Mouse (Mus musculus) gonadal fat pad, adult 2 months (tissue): ENCODE measurements at regions not wholly inside any gene's neighbourhood (a gene's known extent, or its start where the extent isn't known, plus 50 kb on each side); places are given as distances from the start of the nearest gene placed in this dataset.

Source experiments
- DNase-seq: peaks from one replicate; pipeline ENCODE4 v3.0.0-alpha.2; 2012; ENCODE audit warnings: low read depth

- DNase-seq, result no peak
Measured at GRCm38 (mm10) chr1:185699758-185700157, 245.1 kb downstream of the Slc30a10 start.

- no peak for DNase-seq
Measured at GRCm38 (mm10) chr1:185726324-185726723, 271.7 kb downstream of the Slc30a10 start.

DNA sequence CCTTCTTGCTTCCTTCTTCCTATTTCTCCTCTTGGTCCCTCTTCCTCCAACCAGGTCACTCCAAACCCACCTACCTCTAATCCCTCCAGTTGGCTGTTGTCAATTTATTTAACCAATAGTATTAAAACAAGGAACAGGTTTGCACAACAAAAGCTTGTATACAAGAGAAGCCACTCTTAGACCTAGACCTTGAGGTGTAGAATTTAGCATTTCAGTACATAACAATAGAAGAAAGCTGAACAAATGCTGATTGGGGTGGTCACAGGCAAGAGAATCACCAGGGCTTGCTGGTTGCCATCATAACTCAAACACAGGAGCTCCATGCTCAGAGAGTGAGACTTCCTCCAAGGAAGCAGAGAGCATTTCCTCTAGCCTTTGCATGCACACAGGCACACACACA lies 272.2 kb downstream of the Slc30a10 start:
- DNase-seq, result no peak

DNA sequence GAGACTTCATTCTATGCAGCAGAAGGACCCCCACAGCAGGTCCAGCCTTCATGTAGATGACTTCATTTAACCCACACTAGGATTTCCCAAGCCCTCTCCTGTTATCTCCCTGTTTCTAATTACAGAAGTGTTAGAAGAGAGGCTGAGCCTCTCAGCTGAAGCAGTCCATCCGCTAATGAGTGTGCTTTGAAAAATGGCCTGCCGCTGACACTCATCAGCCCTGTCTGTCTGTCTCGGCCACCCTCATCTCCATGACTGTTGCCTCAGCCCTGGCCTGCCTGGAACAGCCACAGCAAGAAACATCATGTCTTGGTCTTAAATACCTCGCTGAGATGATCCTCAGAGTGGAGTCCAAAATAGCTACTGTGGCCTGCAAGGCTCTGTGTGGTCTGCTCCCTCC lies 273.1 kb downstream of the Slc30a10 start:
- DNase-seq, result no peak

GRCm38 (mm10) chr1:185728406-185728805 lies 273.8 kb downstream of the Slc30a10 start:
- no peak for DNase-seq

DNA sequence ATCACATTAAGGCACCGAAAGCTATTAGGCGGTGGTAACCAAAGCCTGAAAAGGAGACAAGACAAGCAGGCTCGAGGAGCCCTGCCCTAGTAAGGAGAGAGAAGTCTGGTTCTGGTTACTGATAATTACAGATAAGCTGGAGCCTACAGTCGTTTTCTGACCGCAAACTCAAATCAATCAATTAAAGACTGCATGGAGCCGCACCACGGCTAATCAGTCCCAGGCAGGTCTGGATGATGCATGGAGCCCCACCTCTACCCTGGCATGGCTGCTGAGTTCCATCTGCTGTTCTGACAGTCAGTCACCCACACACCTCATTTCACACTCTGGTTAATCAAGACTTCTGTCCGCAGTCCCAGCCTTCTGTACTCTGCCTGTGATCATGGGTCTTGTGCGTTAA lies 276.4 kb downstream of the Slc30a10 start:
- DNase-seq, result no peak

GRCm38 (mm10) chr1:185736773-185737172 lies 282.1 kb downstream of the Slc30a10 start:
- DNase-seq, result no peak

DNA sequence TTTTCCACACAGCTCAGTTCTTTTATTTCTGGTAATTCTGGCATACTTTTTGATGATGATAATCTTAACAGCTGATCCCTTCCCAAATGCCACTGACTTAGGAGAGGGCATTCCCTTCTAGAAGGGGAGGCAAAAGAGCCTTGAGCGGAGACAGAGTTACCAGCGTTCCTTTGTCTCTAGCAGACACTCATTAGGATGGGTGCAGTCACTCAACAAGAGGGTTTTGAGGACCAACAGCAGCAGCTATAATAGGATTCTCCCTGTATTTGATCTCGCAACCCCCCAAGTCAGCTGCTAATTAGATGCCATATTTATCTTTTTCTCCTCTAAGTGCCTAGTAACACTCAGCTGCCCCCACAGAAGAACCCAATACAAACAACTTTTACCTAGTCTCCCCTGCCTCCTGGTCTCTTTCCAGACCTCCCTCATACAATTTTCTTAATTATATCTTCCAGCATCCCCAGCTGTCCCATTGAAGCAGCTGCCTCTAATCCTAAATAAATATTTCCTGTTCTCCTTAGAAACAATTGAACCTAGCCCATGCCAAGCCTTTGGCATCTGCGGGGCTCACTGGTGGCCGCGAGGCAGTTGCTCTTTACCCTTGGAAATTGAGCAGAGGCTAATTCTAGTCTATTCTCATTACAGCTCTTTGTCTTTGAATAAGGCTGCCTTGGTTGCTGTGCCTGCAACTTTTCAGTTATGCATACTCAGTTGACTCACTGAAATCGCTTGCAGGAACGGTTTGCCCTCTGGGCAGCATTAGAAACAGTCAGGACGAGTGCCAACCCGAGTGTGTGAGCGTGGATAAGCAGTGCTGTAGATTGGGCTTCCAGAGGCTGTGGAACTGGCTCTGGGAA lies 286.6 kb downstream of the Slc30a10 start:
- DNase-seq, result peak; percentile 16

DNA sequence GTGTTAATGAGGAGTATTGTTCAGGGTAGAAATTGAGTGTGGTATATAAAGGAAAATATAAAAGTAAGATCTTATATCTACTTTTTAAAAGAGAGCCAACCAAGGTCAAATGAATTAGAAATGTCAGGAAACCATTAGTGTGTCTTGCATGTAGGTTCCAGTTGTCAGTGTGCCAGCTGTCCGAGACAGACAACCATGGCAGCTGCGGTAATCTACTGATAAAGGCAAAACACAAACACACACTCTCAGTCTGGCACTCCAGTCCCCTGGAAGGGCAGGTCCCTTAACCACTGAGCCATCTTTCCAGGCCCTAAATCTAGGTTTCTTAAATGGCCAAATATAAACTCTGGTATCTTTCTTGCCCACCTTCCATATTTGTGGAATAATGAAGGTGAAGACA lies 294.6 kb downstream of the Slc30a10 start:
- DNase-seq, result no peak

GRCm38 (mm10) chr1:185754486-185755290 lies 300.0 kb downstream of the Slc30a10 start:
- DNase-seq, result no peak

DNA sequence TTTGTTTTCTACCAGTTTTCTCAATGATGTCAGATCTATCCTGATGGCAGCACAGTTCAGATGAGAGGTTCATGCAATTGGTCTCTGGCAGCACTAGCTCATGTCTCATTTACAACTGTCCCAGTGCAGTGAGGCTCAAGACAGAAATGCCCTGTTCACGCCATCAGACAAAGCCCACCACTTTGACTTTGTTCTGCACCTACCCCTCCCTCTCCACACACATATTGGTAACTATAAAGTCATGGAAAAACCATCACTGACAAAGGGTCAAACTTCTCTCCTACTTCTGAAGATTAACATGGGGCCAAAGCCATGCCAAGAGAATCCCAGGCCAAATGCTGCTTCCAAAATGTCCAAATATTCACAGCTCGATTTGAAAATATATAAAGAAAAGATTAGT lies 302.7 kb downstream of the Slc30a10 start:
- DNase-seq, result no peak

- DNase-seq, result no peak
Measured at GRCm38 (mm10) chr1:185774202-185774601, 319.6 kb downstream of the Slc30a10 start.

GRCm38 (mm10) chr1:185779604-185780003 lies 325.0 kb downstream of the Slc30a10 start:
- DNase-seq, result no peak

GRCm38 (mm10) chr1:185802156-185802555 lies 315.0 kb downstream of the Lyplal1 start:
- DNase-seq, result no peak

GRCm38 (mm10) chr1:185814901-185815300 lies 302.2 kb downstream of the Lyplal1 start:
- DNase-seq, result no peak

DNA sequence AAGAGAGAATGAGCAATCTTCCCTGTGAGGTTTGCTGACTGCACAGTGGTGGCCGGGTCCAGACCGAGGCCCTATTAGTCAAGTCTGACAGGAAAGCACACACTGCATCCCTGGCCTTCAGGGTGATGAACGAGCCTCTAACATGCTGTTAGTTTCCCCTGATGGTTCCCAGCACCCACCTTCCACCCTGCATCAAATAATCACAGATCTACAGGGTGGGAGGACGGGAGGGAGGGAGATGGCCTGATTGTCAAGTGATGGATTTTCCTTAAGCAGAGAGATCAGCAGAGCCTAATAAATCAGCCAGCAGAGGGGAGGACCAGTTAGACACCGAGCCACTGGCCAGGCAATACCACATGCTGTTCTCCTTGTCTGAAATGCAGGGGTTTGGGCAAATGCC lies 298.1 kb downstream of the Lyplal1 start:
- no peak for DNase-seq

DNA sequence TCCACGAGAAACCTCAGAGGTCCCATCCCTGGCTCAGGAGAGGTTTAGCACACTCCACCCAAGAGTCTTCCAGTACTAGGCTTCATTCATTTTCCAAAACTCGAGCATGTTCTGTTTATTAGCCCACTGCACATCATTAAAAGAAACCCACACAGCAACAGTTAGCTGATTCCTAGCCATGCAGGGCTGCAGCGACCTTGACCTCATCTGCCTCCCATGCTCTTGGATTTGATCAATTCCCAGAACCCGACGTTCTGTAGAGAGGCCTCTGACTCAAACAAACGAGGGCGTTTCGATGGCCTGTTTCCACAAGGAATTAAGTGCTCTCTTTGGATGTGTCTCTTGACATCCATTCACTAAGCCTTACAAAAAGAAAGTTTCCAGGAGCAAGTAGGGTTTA lies 294.9 kb downstream of the Lyplal1 start:
- DNase-seq, result no peak

DNA sequence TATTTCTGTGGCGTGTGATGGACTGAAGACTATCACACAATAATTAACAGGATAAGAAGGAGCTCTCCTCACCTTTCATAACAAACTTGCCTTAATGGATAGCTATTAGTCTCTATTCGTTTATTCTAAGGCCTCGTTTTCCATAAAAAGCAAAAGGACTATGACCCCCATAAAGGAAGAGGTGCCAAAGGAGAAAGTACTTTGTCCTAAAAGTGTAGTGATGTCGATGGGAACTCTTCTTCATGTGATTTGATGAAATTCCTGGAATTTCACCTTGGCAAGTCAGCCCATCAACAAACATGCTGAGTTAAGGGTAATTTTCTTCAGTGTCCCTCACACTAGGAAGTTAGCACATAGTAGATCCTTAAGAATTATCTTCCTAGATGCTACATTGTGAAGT lies 293.9 kb downstream of the Lyplal1 start:
- no peak for DNase-seq

DNA sequence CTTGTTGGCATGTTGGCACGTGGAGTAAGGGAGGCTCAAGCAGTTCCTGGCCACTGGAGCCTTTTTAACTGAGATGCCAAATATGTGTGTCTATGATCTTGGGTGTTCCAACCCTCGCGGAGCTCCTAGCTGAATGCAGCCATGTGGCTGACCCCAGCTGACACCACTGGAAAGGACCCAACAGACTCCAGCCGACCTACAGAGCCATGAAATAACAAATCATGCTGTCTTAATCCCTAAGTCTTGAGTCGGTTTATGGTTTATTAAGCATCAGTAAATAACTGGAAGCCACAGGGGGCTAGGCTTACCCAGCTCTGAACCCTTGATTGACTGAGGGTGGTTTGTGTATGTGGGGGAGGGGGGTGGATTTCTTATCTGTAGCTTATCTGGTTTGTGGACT lies 293.2 kb downstream of the Lyplal1 start:
- DNase-seq, result no peak

GRCm38 (mm10) chr1:185827986-185828385 lies 289.1 kb downstream of the Lyplal1 start:
- DNase-seq, result no peak

DNA sequence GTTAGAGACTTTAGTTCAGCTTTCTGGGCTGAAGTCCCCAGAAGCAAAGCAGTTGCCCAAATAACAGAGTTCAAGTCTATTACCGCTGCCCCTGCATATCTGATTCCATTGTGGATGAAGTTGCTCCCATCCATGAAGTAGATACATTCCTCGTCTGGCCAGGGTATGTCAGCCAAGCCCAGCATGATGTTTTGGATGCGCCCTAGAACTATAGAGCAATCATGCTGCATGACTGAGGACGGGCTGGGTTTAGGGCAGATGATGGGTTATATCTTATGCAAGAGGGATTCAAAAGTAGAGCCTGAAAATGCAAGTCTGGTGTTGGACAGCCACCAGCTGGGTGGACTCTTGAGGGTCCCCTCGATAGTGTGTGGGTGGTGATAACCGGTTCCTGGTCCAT lies 288.6 kb downstream of the Lyplal1 start:
- no peak for DNase-seq

DNA sequence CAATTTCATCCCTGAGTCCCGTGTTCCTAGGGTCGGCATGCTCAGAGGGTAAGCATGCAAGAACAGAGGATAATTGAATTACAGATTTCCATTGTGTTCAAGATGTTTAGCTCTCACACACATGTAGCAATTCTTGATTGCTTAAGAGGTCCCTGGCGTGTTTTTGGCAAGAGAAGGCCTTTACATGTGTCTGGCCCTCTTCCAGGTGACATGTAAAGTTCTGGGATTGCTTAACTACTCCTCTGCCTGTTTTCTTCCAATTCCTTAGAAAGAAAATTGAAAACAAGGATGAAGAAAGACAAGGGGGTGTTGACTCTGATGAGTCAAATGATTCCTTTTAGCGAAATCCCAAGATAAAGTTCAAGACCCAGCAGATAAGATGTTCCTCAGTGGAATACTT lies 285.1 kb downstream of the Lyplal1 start:
- peak; percentile 55 for DNase-seq

DNA sequence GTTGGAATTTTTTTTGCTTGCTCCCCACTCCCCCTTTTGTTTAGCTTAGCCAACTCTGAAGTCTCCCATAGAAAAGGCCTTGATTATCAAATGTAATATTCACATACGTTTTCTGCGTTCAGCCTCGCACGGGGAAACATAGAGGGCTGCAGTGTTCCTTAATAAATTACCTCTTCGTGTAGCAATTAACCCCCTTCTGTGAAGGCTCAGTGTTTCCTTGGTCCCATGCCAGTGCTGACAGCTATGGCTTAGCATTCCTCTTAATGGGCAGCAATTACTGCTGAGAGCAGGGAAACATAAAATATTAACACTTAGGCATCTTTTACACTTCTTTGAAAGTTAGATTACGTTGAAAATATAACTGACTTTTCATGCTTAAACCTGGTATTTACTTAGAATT lies 282.9 kb downstream of the Lyplal1 start:
- no peak for DNase-seq
